Mouse (Mus musculus) retina, adult 2 months (tissue): ENCODE results near the gene Tmem87b.

Experiments used
- DNase-seq: peaks from one replicate; pipeline ENCODE4 v3.0.0-alpha.2; 2012; ENCODE audit warnings: low read depth, low spot score

Gene Tmem87b

GRCm38 (mm10) chr2:128817786-128818681, at the start of gene Tmem87b:
Gene Tmem87b (plus strand): TSS chr2:128818118.
- DNase-seq: peak; percentile 93

DNA sequence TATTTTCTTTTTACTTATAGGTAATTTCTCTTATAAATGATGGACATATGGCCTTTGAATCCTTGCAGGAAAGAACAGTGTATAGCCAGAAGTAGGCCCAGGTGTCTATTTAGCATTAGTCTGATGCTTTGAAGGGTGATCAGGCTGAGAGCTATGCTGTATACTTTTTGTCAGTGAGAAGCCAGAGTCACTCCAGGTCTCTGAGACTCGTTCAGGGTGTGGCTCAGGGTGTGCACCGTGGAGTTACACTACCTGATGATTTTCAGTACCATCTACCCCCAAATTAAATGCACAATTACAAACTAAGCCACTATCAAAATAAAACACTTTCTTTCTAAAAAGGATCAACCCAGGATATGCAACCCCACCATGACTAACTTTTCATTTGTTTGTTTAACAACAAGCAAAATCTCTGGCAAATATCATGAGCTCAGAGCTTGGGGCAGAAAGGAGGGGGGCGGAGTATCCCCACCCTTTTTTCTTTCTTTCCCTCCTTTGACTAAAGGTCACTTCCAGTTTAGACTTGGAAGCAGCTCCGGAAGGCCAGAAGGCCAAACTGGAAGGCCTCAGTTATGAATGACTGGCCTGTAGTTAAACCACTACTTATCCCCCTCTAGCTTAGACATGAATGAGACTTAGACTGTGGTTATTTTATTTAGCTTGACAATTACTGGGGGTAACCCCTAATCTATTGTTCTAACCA, 49.2 kb upstream of the Tmem87b start:
- no peak for DNase-seq

DNA sequence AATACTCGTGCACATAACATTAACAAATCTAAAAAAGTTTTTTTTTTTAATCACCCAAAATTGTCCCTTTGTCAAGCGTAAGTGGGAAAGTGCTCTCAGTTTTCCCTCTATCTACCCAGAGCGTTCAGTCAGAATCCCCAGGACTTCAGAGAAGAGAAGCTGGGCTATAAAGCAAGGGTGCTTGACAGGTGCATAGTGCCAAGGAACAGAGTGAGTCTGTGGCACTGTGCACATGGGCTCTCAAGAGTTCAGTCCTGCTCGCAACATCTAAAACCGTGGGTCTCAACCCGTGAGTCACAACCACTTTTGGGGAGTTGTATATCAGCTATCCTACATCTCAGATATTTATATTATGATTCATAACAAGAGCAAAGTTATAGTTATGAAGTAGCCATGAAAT, 47.4 kb upstream of the Tmem87b start:
- no peak for DNase-seq

DNA sequence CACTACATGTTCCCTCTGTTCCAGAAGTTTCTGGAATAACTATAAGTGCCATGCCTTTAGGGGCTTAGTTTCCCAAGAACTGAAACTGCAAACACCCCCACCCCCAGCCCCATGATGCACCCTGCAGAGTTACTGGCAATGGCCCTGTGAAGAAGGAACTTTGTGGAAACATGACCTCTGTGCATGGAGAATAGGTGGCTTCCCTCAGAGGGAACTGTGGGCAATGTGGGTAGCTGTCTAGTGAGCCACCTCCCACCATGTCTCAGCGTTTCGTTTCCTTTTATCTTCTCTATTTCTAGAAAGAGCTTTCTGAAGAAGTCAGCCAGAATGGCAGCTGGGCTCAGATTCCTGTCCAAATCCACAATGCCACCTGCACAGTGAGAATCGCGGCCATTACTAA, 46.9 kb upstream of the Tmem87b start:
- no peak for DNase-seq

DNA sequence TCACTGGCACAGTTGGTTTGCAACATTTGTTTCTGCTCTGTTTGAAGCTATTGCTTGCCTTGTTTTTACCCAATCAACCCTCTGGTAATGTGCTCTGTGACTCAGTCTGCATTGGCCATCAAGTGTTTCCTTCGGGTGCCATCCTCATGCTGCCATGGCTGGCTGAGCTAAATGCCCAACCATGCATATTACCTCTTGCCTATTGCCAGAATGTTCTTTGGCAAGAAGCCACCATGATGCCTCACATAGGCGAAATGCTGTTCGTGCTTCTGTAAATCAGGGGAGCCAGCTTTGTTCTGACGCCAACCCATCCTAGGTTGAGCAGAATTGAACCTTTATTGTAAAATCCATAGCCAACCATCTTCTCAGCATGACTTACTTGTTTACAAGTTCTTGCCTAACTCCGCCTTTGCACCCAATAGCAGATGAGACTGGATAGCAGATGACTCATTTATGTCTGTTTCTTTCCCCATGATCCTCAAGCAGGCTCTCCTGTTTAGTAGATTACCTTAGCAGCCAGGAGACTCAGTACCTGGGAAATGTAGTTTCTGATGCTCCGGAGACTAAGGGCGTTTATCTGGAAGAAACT, 46.1 kb upstream of the Tmem87b start:
- no peak for DNase-seq

DNA sequence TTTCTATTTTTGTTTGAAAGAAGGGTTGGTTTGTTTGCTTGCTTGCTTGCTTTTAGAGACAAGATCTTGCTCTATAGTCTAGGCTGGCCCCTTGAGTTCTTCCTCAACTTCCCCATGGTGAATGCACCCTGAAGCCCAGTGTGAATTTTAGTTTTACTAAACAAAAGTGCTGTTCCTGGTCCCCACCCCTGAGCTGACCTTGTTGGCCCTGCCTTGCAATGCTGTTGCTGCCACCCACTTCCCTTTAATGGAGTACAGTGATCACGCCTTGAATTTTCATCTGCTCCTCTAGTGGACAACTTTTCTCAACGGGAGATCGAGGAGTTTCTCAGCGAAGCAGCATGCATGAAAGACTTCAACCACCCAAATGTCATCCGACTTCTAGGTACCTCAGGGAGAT, 35.7 kb upstream of the Tmem87b start:
- DNase-seq: no peak

GRCm38 (mm10) chr2:128783660-128784345, 34.1 kb upstream of the Tmem87b start:
- no peak for DNase-seq

GRCm38 (mm10) chr2:128784814-128785213, 33.1 kb upstream of the Tmem87b start:
- no peak for DNase-seq

DNA sequence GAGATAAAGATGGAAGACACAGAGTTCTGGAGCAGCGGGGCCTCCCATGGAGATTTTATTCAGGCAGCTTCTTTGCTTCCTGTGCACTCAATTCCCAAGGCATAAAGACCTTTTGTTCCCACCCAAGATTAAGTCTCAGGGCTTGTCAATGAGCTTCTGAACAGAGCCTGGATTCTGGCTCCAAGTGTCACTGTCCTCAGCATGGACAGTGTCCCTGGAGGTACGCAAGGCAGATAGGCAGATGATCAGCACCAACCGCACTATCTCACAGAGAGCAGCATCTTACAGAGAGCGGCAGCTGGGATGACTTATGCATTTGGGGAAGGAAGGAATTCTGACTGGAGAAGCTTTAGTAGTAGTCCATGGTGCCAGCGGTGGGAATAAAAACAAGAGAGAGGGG, 31.6 kb upstream of the Tmem87b start:
- DNase-seq: no peak

DNA sequence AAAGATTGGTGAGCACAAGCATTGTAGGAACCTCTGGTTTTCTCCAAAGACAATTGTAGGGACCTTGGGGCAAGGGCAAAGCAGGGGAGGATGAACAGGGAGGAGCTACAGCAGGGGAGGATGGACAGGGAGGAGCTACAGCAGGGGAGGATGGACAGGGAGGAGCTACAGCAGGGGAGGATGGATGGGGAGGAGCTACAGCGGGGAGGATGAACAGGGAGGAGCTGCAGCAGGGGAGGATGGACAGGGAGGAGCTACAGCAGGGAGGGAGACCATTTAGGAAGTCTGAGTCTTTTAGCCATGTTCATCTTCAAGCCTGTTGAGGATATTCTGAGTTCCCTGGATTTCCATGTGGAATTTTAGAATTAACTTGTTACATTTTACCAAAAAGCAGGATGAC, 31.1 kb upstream of the Tmem87b start:
- no peak for DNase-seq

- DNase-seq: no peak
These were observed 30.1 kb upstream of the Tmem87b start for GRCm38 (mm10) chr2:128787805-128788204.

- DNase-seq: no peak
These were observed 26.9 kb upstream of the Tmem87b start for GRCm38 (mm10) chr2:128790875-128791614.

GRCm38 (mm10) chr2:128793958-128794357, 24.0 kb upstream of the Tmem87b start:
- DNase-seq: no peak

DNA sequence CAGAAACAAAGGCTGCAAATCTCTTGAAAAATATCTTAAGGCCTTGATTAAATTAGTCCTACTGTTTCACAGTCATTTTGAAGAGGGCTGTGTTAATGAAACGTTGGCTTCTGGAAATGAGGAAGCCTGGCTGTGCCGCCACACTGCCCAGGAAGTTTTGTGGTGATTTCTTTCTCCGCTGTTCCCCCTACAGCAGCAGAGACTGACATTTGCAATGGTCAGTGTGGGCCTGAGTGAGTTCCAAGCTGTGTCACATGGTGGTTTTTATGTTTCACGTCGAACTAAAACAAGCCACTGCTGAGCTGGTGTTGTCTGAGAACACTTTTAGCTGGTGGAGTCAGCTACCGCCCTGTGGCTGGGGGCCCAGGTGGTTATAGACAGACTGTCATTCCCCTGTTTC, 21.5 kb upstream of the Tmem87b start:
- DNase-seq: no peak

DNA sequence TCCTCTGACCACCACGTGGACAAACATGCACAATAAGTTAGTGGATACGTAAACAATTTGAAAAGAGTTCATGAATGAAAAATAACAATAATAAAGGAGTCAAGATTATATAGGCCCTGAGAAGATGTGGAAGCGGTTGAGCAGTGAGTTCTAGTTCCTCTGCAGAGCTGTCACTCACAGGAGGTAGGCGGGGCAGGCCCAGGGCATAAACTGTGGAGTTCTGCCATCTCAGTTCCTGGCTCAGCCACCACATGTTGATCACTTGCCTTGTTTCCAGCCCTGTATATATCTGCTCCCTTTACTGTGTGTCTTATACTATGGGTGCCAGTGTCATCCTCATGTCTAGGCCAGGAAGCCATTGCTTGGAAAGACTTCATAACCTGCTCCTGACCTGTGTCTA, 14.5 kb upstream of the Tmem87b start:
- DNase-seq: no peak

GRCm38 (mm10) chr2:128805341-128805740, 12.6 kb upstream of the Tmem87b start:
- DNase-seq: no peak

DNA sequence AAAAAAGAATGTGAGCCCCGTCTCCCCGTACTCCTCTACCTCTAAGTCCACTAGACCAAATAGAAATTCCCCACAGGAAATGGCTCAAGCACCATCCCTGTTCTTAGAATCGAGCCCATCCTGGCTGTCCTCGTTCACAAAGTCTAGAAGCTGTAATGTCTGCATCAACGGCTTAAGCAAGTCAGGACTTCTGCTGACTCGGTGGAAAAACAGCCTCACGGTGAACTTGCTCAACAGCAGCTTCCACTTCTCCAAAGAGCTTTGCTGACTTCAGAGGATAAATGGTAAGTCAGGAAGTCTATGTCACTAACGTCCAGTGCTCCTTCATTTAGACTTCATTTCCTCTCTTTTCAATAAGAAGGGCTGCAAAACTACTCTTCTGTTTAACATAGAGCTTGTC, 11.4 kb upstream of the Tmem87b start:
- DNase-seq: no peak

- no peak for DNase-seq
These were observed 5.2 kb upstream of the Tmem87b start for GRCm38 (mm10) chr2:128812761-128813160.

GRCm38 (mm10) chr2:128816311-128816710, 1.6 kb upstream of the Tmem87b start:
- DNase-seq: no peak

DNA sequence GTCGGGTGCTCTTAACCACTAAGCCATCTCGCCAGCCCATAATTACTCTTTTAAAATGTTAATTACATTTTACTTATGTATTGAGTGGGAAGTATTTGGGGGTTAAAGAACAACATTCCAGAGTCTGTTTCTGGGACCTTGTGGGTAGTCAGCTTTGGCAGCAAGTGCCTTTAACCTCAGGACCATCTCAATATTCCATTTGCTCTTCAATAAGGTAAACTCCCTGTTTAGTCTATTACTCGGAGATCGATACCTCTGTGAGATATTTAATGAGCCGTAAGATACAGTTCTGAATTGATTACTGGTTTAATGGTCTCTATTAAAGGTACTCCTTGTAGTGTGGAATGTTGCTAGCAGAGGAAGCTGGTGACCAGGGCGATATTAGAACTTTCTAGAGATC, 1.0 kb upstream of the Tmem87b start:
- no peak for DNase-seq

GRCm38 (mm10) chr2:128817387-128817785, 532 bp upstream of the Tmem87b start:
- peak; percentile 37 for DNase-seq
